Mouse (Mus musculus) stomach, embryonic 16.5 days (tissue): ENCODE data around the gene Clec2d. TPM values are rescaled to one million over a fixed set of nuclear protein-coding genes. Genes with fewer than 3 reads are reported as not detected.

ENCODE experiments used
- ATAC-seq: fragments of 200-750 bp; cut with Nextera tagmentation; 2 replicates; pipeline ENCODE4 v1.8.0; 2017; ENCODE audit warnings: moderate number of reproducible peaks, moderate TSS enrichment; ENCODE audit not compliant: insufficient read depth, low FRiP score
- H3K27ac ChIP-seq: fragments of 300-500 bp; sonication (generic); 2 replicates; pipeline ENCODE4 v1.5.1; 2014; ENCODE audit warnings: low read length
- H3K27me3 ChIP-seq: fragments of 300-500 bp; sonication (generic); 2 replicates; pipeline ENCODE4 v1.6.1; 2014; ENCODE audit warnings: low read length, control low read depth, mixed read lengths; ENCODE audit not compliant: control insufficient read depth, insufficient read depth
- H3K36me3 ChIP-seq: fragments of 300-500 bp; sonication (generic); 2 replicates; pipeline ENCODE4 v1.6.1; 2014; ENCODE audit warnings: low read length; ENCODE audit not compliant: control insufficient read depth, insufficient read depth
- H3K4me1 ChIP-seq: fragments of 300-500 bp; sonication (generic); 2 replicates; pipeline ENCODE4 v1.6.1; 2014; ENCODE audit warnings: low read length, control low read depth, mixed read lengths; ENCODE audit not compliant: control insufficient read depth, insufficient read depth
- H3K4me2 ChIP-seq: fragments of 300-500 bp; sonication (generic); 2 replicates; pipeline ENCODE4 v1.6.1; 2014; ENCODE audit warnings: low read depth, low read length, mixed read lengths
- H3K4me3 ChIP-seq: fragments of 300-500 bp; sonication (generic); replicated peaks from 2 replicates; pipeline ENCODE4 v1.5.1; 2014; ENCODE audit warnings: mild to moderate bottlenecking, low read length
- H3K9ac ChIP-seq: fragments of 300-500 bp; sonication (generic); 2 replicates; pipeline ENCODE4 v1.6.1; 2014; ENCODE audit warnings: low read length
- H3K9me3 ChIP-seq: fragments of 300-500 bp; sonication (generic); replicated peaks from 2 replicates; pipeline ENCODE4 v1.6.1; 2016; ENCODE audit warnings: low read length, control low read depth; ENCODE audit not compliant: control insufficient read depth
- WGBS: fragments of 180-500 bp; shearing (Covaris S2); extraction: QIAGEN DNeasy Blood & Tissue Kit; methylation state at CpG from one replicate; pipeline ENCODE4 v1.1.7; 2014; 5-methylcytosine and 5-hydroxymethylcytosine counted together
- polyA plus RNA-seq: library from polyadenylated mRNA; unstranded; fragments of >200 nt; fragmentation: Nextera tagmentation; extraction: Ambion mirVana; gene quantifications from 2 replicates; pipeline ENCODE4 v1.2.1, GENCODE M21; 2015

Clec2d gene
- polyA plus RNA-seq, 1 experiment from 2014 or later, result 0.72 TPM

DNA sequence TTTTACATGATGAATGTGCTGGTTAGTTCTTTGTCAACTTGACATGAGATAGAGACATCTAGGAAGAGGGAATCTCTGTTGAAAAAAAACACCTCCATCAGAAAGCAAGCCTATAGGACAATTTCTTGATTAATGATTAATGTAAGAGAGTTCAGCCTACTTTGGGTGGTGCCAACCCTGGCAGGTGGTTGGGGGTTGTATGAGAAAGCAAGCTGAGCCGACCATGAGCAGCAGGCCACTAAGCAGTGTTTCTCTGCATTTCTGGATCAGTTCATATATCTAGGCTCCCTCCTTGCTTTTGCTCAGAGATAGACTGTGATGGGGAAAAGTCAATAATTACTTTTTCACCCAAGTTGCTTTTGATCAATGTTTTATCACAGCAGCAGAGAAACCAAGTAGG is 23.9 kb downstream of the Clec2d start:
- H3K4me1 ChIP-seq, result no peaks in the 10 kb centered on the region
- no peak overlapping the region for H3K4me2 ChIP-seq
- H3K9me3 ChIP-seq, result no peaks in the 10 kb centered on the region
- 54% methylated on average over 1 of the region's 1 CpGs for WGBS
- no peak overlapping the region for H3K4me3 ChIP-seq
- no peaks in the 10 kb centered on the region for H3K27me3 ChIP-seq
- H3K9ac ChIP-seq, result no peak overlapping the region
- no peak overlapping the region for H3K27ac ChIP-seq
- H3K36me3 ChIP-seq, result no peaks in the 10 kb centered on the region
- 0 out of 2 replicates have a peak, but pooled peaks have one; percentile 25 for ATAC-seq

DNA sequence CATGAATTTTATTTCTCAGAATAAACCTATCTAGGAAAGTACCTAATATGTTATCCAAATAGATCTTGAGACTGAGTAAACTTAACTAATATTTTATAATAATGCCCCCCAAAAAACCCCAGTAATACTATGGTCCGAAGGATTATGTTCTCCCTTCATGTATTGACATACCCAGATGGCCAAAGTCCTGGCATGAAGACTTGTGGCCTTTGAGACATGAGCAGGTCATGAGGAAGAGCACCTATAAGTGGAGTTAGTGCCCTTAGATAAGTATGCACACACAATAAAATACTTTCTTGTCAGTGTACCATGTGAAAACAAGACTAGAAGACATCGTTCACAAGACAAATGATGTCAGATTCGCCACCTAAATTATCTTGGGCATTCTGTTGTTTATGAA is 24.4 kb downstream of the Clec2d start:
- Histone ChIP-seq H3K36me3 (no peaks in the 10 kb centered on the region), H3K27ac (no peak overlapping the region), H3K4me3 (no peak overlapping the region), H3K4me1 (no peaks in the 10 kb centered on the region), H3K9ac (no peak overlapping the region), H3K4me2 (no peak overlapping the region), H3K9me3 (no peaks in the 10 kb centered on the region), H3K27me3 (no peaks in the 10 kb centered on the region)
- WGBS, result 76% methylated on average over 3 of the region's 3 CpGs
- no peak for ATAC-seq

DNA sequence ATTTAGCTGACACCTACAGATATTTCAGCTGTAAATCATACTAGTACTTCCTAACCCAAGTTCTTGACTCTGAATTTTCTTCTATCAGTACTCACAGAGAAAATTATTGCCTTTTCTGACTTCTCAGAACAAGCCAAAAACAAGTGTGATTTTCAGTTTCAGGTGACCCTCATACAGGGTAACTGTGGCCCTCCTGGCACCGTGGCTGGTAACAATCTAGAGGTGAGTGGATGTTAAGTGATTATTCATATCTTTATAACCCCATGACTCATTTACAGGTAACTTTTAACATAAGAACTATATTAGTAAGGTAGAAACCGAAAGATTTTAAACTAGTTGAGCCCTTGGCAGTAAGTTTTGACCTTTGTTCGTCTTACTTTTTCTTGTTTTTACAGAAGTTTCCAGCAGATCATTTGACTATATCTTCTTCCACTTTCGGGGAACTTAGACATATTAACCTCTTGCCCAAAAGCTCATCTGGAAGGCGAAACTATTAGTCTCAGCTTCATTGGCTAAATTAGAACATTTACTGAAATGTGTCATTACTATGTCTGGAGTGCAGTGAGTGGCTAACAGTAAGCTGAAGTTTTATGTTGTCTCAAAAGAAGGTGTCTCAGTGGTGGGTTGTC is 28.6 kb downstream of the Clec2d start:
- 83% methylated on average over 5 of the region's 5 CpGs for WGBS
- no peak overlapping the region for H3K4me2 ChIP-seq

GRCm38 (mm10) chr6:129209785-129210446 is 29.5 kb downstream of the Clec2d start:
- Histone ChIP-seq H3K36me3 (no peaks in the 10 kb centered on the region), H3K4me1 (0 out of 2 replicates have a peak, but pooled peaks cover 4% of the 10 kb centered on the region), H3K4me2 (no peak overlapping the region), H3K27me3 (no peaks in the 10 kb centered on the region), H3K4me3 (no peak overlapping the region), H3K27ac (no peak overlapping the region), H3K9ac (no peak overlapping the region), H3K9me3 (no peaks in the 10 kb centered on the region)
- WGBS, result 74% methylated on average over 1 of the region's 1 CpGs
- ATAC-seq, result no peak

More for the DNA sequence above, 28.6 kb downstream of the Clec2d start:
- H3K9me3 ChIP-seq, result no peaks in the 10 kb centered on the region
- no peak overlapping the region for H3K9ac ChIP-seq
- no peak for ATAC-seq
- no peaks in the 10 kb centered on the region for H3K4me1 ChIP-seq
- H3K27me3 ChIP-seq, result no peaks in the 10 kb centered on the region
- H3K4me3 ChIP-seq, result no peak overlapping the region
- H3K36me3 ChIP-seq, result no peaks in the 10 kb centered on the region
- no peak overlapping the region for H3K27ac ChIP-seq

DNA sequence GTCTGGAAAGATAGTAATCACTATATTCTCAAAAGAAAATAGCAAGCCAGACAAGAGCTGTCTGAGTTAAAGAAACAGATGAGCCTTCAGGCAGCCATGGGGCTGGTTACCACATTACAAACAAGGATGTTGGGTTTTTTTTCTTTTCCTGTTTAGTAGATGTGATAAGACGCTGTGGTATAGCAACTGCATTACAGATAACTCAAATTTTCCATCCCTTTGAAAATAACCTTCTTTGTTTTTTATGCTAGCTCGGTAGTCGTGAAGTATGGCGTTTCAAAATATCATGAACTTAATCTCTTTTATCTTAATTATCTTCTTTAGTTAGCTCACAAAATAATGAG is 30.0 kb downstream of the Clec2d start:
- Histone ChIP-seq H3K9me3 (no peaks in the 10 kb centered on the region), H3K4me3 (no peak overlapping the region), H3K9ac (no peak overlapping the region), H3K36me3 (no peaks in the 10 kb centered on the region), H3K27me3 (no peaks in the 10 kb centered on the region), H3K27ac (no peak overlapping the region), H3K4me1 (0 out of 2 replicates have a peak, but pooled peaks cover 4% of the 10 kb centered on the region), H3K4me2 (no peak overlapping the region)
- WGBS, result 81% methylated on average over 4 of the region's 4 CpGs
- ATAC-seq, result no peak

- ATAC-seq, result no peak
- no peak overlapping the region for H3K4me3 ChIP-seq
- H3K4me2 ChIP-seq, result no peak overlapping the region
Measured at GRCm38 (mm10) chr6:129212421-129213195, 32.2 kb downstream of the Clec2d start.

DNA sequence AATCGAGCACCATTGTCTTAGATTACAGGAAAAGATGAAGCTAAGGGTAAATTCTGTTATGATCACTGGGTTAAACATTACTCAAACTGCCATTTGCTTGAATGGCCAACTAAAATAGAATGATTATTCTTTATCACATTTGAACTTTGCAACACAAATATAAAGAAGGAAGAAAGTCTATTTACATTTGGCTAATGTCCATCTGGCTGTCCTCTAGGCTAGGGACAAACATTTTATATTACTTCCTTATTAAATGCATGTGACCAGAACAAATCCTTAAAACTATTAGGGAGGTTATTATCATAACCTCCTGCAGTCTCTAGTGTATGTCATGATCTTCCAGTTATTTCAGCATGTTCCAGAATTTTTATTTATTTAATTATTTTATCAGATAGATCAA is 33.1 kb downstream of the Clec2d start:
- no peaks in the 10 kb centered on the region for H3K9me3 ChIP-seq
- ATAC-seq, result 0 out of 2 replicates have a peak, but pooled peaks have one; percentile 27
- peaks cover 8% of the 10 kb centered on the region; the same call in 1 of the 2 replicates for H3K4me1 ChIP-seq
- 32% methylated on average over 1 of the region's 1 CpGs for WGBS
- no peaks in the 10 kb centered on the region for H3K36me3 ChIP-seq
- H3K27me3 ChIP-seq, result no peaks in the 10 kb centered on the region
- no peak overlapping the region for H3K27ac ChIP-seq
- H3K4me3 ChIP-seq, result no peak overlapping the region
- H3K4me2 ChIP-seq, result no peak overlapping the region
- H3K9ac ChIP-seq, result no peak overlapping the region

More at GRCm38 (mm10) chr6:129212421-129213195, 32.2 kb downstream of the Clec2d start:
- H3K9me3 ChIP-seq, result no peaks in the 10 kb centered on the region
- peak overlapping the region; percentile 73 for H3K27ac ChIP-seq
- H3K27me3 ChIP-seq, result no peaks in the 10 kb centered on the region
- no peaks in the 10 kb centered on the region for H3K36me3 ChIP-seq
- H3K9ac ChIP-seq, result no peak overlapping the region
- H3K4me1 ChIP-seq, result peaks cover 8% of the 10 kb centered on the region; the same call in 1 of the 2 replicates

- no peak overlapping the region for H3K4me3 ChIP-seq
- no peak overlapping the region for H3K4me2 ChIP-seq
- ATAC-seq, result no peak
- WGBS, result 78% methylated on average over 2 of the region's 2 CpGs
- H3K9me3 ChIP-seq, result no peaks in the 10 kb centered on the region
- H3K27ac ChIP-seq, result peak overlapping the region; percentile 60; the same call in 1 of the 2 replicates
- H3K27me3 ChIP-seq, result no peaks in the 10 kb centered on the region
- no peaks in the 10 kb centered on the region for H3K36me3 ChIP-seq
- no peak overlapping the region for H3K9ac ChIP-seq
- peaks cover 8% of the 10 kb centered on the region; the same call in 1 of the 2 replicates for H3K4me1 ChIP-seq
Measured at GRCm38 (mm10) chr6:129214263-129214662, 33.8 kb downstream of the Clec2d start.

- H3K9me3 ChIP-seq, result no peaks in the 10 kb centered on the region
- no peaks in the 10 kb centered on the region for H3K27me3 ChIP-seq
- no peak overlapping the region for H3K27ac ChIP-seq
- H3K9ac ChIP-seq, result no peak overlapping the region
- H3K4me1 ChIP-seq, result peaks cover 8% of the 10 kb centered on the region; the same call in 1 of the 2 replicates
- 84% methylated on average over 2 of the region's 2 CpGs for WGBS
- H3K36me3 ChIP-seq, result no peaks in the 10 kb centered on the region
- no peak overlapping the region for H3K4me2 ChIP-seq
- ATAC-seq, result no peak
- no peak overlapping the region for H3K4me3 ChIP-seq
Measured at GRCm38 (mm10) chr6:129215053-129215452, 34.6 kb downstream of the Clec2d start.
